Mouse (Mus musculus) forebrain, embryonic 12.5 days (tissue): ENCODE data around the gene Marveld1. TPM values are rescaled to one million over a fixed set of nuclear protein-coding genes. Genes with fewer than 3 reads are reported as not detected.

Experiments
- ATAC-seq: fragments of 200-750 bp; cut with Nextera tagmentation; 2 replicates; pipeline ENCODE4 v1.8.0; 2017; ENCODE audit warnings: moderate TSS enrichment; ENCODE audit not compliant: low FRiP score
- H3K27ac ChIP-seq: fragments of 300-500 bp; sonication (generic); 2 replicates; pipeline ENCODE4 v1.5.1; 2016; ENCODE audit warnings: mild to moderate bottlenecking
- H3K27me3 ChIP-seq: fragments of 300-500 bp; sonication (generic); 2 replicates; pipeline ENCODE4 v1.6.1; 2016; ENCODE audit warnings: mild to moderate bottlenecking
- H3K36me3 ChIP-seq: fragments of 300-500 bp; sonication (generic); replicated peaks from 2 replicates; pipeline ENCODE4 v1.6.1; 2016; ENCODE audit warnings: mild to moderate bottlenecking
- H3K4me1 ChIP-seq: fragments of 300-500 bp; sonication (generic); 2 replicates; pipeline ENCODE4 v1.6.1; 2016
- H3K4me2 ChIP-seq: fragments of 300-500 bp; sonication (generic); 2 replicates; pipeline ENCODE4 v1.6.1; 2016; ENCODE audit warnings: mild to moderate bottlenecking, moderate library complexity
- H3K4me3 ChIP-seq: fragments of 300-500 bp; sonication (generic); replicated peaks from 2 replicates; pipeline ENCODE4 v1.5.1; 2016; ENCODE audit warnings: mild to moderate bottlenecking
- H3K9ac ChIP-seq: fragments of 300-500 bp; sonication (generic); 2 replicates; pipeline ENCODE4 v1.6.1; 2016; ENCODE audit warnings: mild to moderate bottlenecking
- H3K9me3 ChIP-seq: fragments of 300-500 bp; sonication (generic); 2 replicates; pipeline ENCODE4 v1.6.1; 2016
- WGBS: fragments of 180-500 bp; shearing (Covaris S2); methylation state at CpG from one replicate; pipeline ENCODE4 v1.1.7; 2016; 5-methylcytosine and 5-hydroxymethylcytosine counted together
- polyA plus RNA-seq: library from polyadenylated mRNA; unstranded; fragments of >200 nt; fragmentation: Nextera tagmentation; extraction: Ambion mirVana; gene quantifications from 2 replicates; pipeline ENCODE4 v1.2.1, GENCODE M21; 2016

Gene Marveld1
- polyA plus RNA-seq, 1 experiment from 2014 or later = 4.2 TPM

- H3K27ac ChIP-seq = no peak overlapping the region
- no peak overlapping the region for H3K4me3 ChIP-seq
- H3K27me3 ChIP-seq = peaks cover 22% of the 10 kb centered on the region
- H3K4me1 ChIP-seq = no peaks in the 10 kb centered on the region
- no peaks in the 10 kb centered on the region for H3K9me3 ChIP-seq
- no peaks in the 10 kb centered on the region for H3K36me3 ChIP-seq
- no peak overlapping the region for H3K9ac ChIP-seq
- ATAC-seq = no peak
- no peak overlapping the region for H3K4me2 ChIP-seq
- 60% methylated on average over 7 of the region's 7 CpGs for WGBS
These were observed 17.0 kb downstream of the Marveld1 start for GRCm38 (mm10) chr19:42164188-42164587.

- H3K4me3 ChIP-seq = no peak overlapping the region
- H3K36me3 ChIP-seq = no peaks in the 10 kb centered on the region
- ATAC-seq = no peak
- WGBS = 4% methylated on average over 12 of the region's 12 CpGs
- peak overlapping the region; percentile 36; the same call in 1 of the 2 replicates for H3K9ac ChIP-seq
- H3K4me1 ChIP-seq = peaks cover 4% of the 10 kb centered on the region
- H3K9me3 ChIP-seq = no peaks in the 10 kb centered on the region
- peak overlapping the region; percentile 38 for H3K4me2 ChIP-seq
- no peak overlapping the region for H3K27ac ChIP-seq
- H3K27me3 ChIP-seq = peaks cover 29% of the 10 kb centered on the region
These were observed 18.9 kb downstream of the Marveld1 start for GRCm38 (mm10) chr19:42166130-42166529.

DNA sequence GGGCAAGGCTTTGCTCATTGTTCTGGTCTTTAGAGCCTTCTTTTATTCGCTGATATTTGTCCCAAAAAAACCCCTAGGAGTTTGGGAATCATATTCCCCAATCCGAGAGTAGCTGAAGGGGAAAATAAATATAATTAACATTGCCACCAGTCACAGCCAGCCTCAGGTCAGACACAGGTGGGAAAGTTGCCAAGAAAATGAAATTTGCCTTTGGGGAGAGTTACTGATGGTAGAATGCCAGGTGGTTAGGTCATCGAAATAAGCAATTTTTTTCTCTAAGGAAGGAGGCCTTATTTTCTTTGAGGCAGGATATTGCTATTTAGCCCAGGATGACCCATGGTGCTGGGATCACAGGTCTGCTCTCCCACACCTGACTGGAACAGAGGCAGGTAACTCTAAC lies 19.6 kb downstream of the Marveld1 start:
- Histone ChIP-seq H3K4me1 (peaks cover 10% of the 10 kb centered on the region), H3K9me3 (no peaks in the 10 kb centered on the region), H3K4me2 (no peak overlapping the region), H3K9ac (no peak overlapping the region), H3K27me3 (peaks cover 29% of the 10 kb centered on the region), H3K36me3 (no peaks in the 10 kb centered on the region), H3K27ac (no peak overlapping the region), H3K4me3 (no peak overlapping the region)
- ATAC-seq = no peak
- 54% methylated on average over 3 of the region's 3 CpGs for WGBS

- Histone ChIP-seq H3K27ac (no peak overlapping the region), H3K9me3 (no peaks in the 10 kb centered on the region), H3K4me3 (no peak overlapping the region), H3K9ac (no peak overlapping the region), H3K4me2 (no peak overlapping the region), H3K4me1 (peaks cover 13% of the 10 kb centered on the region), H3K36me3 (no peaks in the 10 kb centered on the region), H3K27me3 (peaks cover 29% of the 10 kb centered on the region)
- ATAC-seq = no peak
- 68% methylated on average over 9 of the region's 9 CpGs for WGBS
These were observed 20.3 kb downstream of the Marveld1 start for GRCm38 (mm10) chr19:42167489-42167888.

DNA sequence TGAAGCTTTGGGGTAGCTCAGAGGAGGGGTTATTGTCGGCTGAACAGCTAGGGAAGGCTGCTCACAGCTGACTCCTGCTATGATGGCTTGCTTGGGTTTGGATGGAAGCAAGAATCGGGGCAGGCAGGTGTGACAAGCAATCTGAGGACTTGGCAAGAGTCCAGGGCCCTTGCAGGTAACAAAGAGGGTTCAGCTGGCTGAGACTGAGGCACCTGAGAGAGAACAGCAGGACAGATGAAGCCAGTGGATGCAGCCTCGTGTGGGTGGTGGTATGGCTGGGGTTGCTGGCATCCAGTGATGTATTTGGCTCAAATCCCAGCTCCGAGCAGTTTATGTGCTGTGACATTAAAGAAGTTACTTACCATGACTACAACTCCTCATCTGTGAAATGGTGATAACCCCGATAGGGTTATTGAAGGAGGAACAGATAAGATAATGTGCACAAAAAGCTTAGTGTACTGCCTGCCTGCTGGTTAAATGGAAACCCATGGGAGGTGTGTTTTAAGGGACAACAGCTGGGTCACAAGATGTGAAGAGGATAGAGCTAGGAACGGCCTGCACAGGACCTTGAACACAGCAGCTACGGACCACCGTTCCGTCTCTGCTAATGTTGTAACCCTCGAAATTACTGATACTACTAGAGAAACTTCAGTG lies 22.2 kb downstream of the Marveld1 start:
- Histone ChIP-seq H3K4me1 (peaks cover 13% of the 10 kb centered on the region), H3K27me3 (peaks cover 29% of the 10 kb centered on the region), H3K36me3 (no peaks in the 10 kb centered on the region), H3K27ac (no peak overlapping the region), H3K9ac (no peak overlapping the region), H3K9me3 (no peaks in the 10 kb centered on the region), H3K4me3 (no peak overlapping the region), H3K4me2 (peak overlapping the region; percentile 89; the same call in 1 of the 2 replicates)
- WGBS = 80% methylated on average over 10 of the region's 10 CpGs
- no peak for ATAC-seq

GRCm38 (mm10) chr19:42170025-42170969 lies 23.1 kb downstream of the Marveld1 start:
- Histone ChIP-seq H3K4me1 (peaks cover 13% of the 10 kb centered on the region), H3K27me3 (peaks cover 27% of the 10 kb centered on the region), H3K9ac (peak overlapping the region; percentile 84), H3K4me3 (peak overlapping the region; percentile 93), H3K27ac (peak overlapping the region; percentile 56), H3K36me3 (no peaks in the 10 kb centered on the region), H3K9me3 (no peaks in the 10 kb centered on the region), H3K4me2 (peak overlapping the region; percentile 89)
- ATAC-seq = peak; percentile 94
- WGBS = 2% methylated on average over 54 of the region's 56 CpGs

DNA sequence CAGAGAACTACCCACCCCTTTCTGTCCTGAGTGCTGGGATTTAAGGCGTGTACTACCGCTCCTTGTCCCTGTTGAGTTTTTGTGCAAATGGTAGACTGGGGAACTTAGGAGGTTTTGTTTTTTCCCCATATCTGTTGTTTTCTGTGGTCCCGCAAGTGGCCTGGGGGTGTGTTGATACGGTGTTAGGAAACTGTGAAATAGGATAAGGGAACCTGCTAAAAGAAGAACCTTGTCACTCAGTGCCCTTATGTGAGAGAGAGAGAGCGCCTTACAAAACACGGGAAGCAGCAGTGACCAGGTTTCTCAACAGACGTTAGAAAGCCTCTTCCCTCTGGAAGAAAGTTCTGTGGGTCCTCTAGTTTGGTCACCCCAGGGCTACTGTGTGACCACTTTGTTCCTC lies 29.6 kb downstream of the Marveld1 start:
- ATAC-seq = no peak
- peaks cover 2% of the 10 kb centered on the region; the same call in 1 of the 2 replicates for H3K4me1 ChIP-seq
- no peaks in the 10 kb centered on the region for H3K27me3 ChIP-seq
- H3K36me3 ChIP-seq = peaks cover 25% of the 10 kb centered on the region
- no peak overlapping the region for H3K4me2 ChIP-seq
- WGBS = 85% methylated on average over 7 of the region's 7 CpGs
- H3K9me3 ChIP-seq = no peaks in the 10 kb centered on the region
- H3K27ac ChIP-seq = no peak overlapping the region
- H3K4me3 ChIP-seq = no peak overlapping the region
- no peak overlapping the region for H3K9ac ChIP-seq

DNA sequence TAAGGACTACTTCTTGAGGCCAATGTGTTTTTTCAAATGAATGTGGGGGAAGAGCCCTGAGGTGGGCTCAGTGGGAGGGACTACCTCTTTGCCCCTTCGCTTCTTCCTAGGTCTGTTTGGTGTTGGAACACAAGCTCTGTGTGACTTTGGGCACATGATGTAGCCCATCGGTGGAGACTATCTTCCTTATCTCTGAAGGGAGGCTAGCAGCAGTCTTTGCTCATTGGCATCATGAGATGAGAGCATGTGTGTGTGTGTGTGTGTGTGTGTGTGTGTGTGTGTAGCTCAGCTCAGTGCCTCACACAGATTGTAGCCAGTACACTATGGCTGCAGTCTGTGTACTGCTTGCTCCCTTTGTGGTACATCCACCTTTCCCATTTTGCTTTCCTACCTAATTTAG lies 30.3 kb downstream of the Marveld1 start:
- WGBS = 83% methylated on average over 2 of the region's 2 CpGs

DNA sequence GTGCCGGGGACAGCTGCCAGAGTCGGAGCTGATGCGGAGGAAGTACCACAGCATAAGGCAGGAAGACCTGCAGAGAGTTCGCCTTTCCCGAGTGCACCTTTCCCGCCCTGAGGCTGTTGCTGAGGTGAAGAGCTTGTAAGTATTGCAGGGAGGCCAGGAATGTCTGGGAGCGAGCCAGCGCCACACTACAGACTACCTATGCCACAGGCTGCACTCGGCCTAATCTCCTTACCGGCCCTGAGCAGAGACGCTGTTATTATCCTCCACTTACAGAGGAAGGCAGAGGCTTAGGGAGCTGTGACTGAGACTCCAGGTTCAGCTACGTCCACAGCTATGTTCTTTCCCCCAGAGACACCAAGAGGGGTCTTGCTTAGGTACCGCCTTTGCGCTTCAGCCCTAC lies 32.2 kb downstream of the Marveld1 start:
- WGBS = 92% methylated on average over 14 of the region's 14 CpGs
- ATAC-seq = no peak

More for the DNA sequence above, 30.3 kb downstream of the Marveld1 start:
- Histone ChIP-seq H3K9ac (no peak overlapping the region), H3K9me3 (no peaks in the 10 kb centered on the region), H3K4me2 (no peak overlapping the region), H3K36me3 (peaks cover 25% of the 10 kb centered on the region), H3K27ac (no peak overlapping the region), H3K27me3 (no peaks in the 10 kb centered on the region), H3K4me3 (no peak overlapping the region), H3K4me1 (no peaks in the 10 kb centered on the region)
- ATAC-seq = no peak

GRCm38 (mm10) chr19:42182673-42183072 lies 35.5 kb downstream of the Marveld1 start:
- 66% methylated on average over 6 of the region's 6 CpGs for WGBS
- Histone ChIP-seq H3K9ac (no peak overlapping the region), H3K27ac (no peak overlapping the region), H3K4me1 (no peaks in the 10 kb centered on the region), H3K4me2 (no peak overlapping the region), H3K36me3 (peaks cover 61% of the 10 kb centered on the region), H3K9me3 (no peaks in the 10 kb centered on the region), H3K27me3 (no peaks in the 10 kb centered on the region), H3K4me3 (no peak overlapping the region)
- no peak for ATAC-seq

More for the DNA sequence above, 32.2 kb downstream of the Marveld1 start:
- no peak overlapping the region for H3K9ac ChIP-seq
- H3K27ac ChIP-seq = no peak overlapping the region
- H3K4me3 ChIP-seq = no peak overlapping the region
- H3K9me3 ChIP-seq = no peaks in the 10 kb centered on the region
- peaks cover 44% of the 10 kb centered on the region for H3K36me3 ChIP-seq
- H3K4me1 ChIP-seq = no peaks in the 10 kb centered on the region
- no peaks in the 10 kb centered on the region for H3K27me3 ChIP-seq
- no peak overlapping the region for H3K4me2 ChIP-seq

DNA sequence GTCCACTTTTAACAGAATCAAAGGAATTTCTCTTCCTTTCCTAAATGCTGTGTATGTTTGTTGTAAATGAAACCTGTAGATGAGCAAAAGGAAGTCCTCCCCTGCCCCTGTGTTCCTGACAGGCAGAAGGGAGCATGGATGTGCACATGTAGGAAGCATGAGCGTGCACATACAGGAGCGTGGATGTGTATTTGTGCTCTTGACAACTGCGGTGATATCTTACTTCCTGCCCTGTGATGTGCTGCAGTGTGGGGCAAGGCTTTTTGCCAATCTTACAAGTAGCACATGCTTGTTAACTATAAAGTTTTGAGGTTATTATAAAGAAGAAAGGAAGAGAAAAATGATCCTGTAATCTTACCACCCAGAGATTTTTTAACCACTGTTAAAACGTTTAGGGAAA lies 42.5 kb downstream of the Marveld1 start:
- H3K27me3 ChIP-seq = no peaks in the 10 kb centered on the region
- H3K9me3 ChIP-seq = no peaks in the 10 kb centered on the region
- 88% methylated on average over 4 of the region's 4 CpGs for WGBS
- no peak overlapping the region for H3K4me3 ChIP-seq
- no peak for ATAC-seq
- H3K4me2 ChIP-seq = no peak overlapping the region
- no peaks in the 10 kb centered on the region for H3K4me1 ChIP-seq
- H3K27ac ChIP-seq = no peak overlapping the region
- no peak overlapping the region for H3K9ac ChIP-seq
- H3K36me3 ChIP-seq = peaks cover 51% of the 10 kb centered on the region

DNA sequence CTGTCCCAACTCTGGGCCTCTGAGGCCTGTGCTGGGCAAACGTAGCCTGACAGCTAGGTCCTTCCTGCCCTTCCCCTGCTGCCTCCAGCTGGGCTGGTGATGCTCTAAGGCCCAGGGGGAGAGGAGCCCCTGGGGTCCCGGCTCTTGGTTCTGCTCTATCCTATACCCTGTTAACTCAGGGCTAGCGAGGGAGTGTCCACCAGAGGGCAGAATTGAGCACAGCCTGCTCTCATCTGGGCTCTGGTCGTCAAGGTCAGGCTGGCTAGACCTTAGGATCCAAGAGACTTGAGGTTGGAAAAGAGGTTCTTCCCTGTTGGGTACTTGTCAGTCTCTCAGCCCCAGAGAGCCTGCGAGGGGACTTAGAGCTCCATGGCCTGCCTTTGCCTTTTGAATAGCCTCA lies 43.3 kb downstream of the Marveld1 start:
- no peaks in the 10 kb centered on the region for H3K9me3 ChIP-seq
- H3K27ac ChIP-seq = no peak overlapping the region
- H3K4me3 ChIP-seq = no peak overlapping the region
- H3K9ac ChIP-seq = no peak overlapping the region
- no peaks in the 10 kb centered on the region for H3K27me3 ChIP-seq
- ATAC-seq = peak; percentile 58; the same call in 1 of the 2 replicates
- WGBS = 23% methylated on average over 5 of the region's 5 CpGs
- peaks cover 43% of the 10 kb centered on the region for H3K36me3 ChIP-seq
- H3K4me1 ChIP-seq = no peaks in the 10 kb centered on the region
- H3K4me2 ChIP-seq = no peak overlapping the region
